Mouse (Mus musculus): ENCODE results near the gene Fndc11.

The Fndc11 gene

DNA sequence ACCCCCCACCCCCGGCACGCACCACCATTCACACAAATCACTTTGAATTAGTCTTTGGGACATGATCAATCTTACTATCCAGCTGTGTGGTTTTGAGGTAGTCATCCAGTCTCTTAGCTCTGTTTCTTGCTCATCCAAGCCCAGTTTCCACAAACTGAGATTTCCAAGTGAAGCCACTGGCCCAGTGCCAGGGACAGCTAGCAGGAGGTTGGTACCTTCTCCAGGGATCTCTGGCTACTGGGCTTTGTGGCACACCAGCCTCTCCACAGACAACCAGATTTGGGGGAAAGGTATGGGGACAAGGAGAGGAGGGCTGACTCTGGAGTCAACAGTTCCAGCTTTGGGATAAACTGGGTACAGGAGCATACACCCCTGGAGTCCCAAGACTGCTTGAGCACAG is 548 bp downstream of the Fndc11 start:
- no peak for DNase-seq

DNA sequence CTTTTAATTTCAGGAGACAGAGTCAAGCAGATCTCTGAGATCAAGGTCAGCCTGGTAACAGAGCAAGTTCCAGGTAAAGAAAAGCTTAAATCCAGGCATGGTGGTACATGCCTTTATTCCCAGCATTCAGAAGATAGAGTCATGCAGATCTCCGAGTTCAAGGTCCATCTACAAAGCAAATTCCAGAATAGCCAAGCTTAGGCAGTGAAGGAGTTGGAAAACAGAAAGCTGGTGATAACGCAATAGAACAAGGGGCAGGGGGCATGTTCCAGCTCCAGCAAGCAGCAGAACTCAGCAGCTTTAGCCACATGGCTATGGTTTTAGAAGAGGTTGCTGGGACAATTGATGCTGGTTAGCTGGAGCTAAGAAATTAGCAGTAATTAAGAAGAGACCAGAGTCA is 5.2 kb downstream of the Fndc11 start:
- DNase-seq, result no peak

DNA sequence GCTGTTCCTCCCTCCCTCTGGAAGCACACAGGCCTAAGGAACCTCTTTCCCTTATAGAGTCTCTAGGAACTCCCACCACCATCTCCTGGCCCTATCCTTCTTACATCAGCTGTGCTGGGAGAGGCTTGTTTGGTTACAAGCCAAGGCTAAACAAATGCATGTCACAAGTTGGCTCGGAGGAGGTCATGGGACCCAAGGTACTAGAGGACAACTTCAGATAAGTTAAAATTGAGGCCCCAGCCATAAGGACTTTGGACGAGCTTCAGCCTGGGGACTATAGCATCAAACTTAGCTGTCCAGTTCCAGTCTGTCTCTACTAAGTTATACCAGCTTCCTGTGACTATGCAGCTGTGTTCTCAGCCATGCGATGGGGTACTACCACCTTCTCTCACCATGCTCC is 7.3 kb downstream of the Fndc11 start:
- DNase-seq, result no peak

DNA sequence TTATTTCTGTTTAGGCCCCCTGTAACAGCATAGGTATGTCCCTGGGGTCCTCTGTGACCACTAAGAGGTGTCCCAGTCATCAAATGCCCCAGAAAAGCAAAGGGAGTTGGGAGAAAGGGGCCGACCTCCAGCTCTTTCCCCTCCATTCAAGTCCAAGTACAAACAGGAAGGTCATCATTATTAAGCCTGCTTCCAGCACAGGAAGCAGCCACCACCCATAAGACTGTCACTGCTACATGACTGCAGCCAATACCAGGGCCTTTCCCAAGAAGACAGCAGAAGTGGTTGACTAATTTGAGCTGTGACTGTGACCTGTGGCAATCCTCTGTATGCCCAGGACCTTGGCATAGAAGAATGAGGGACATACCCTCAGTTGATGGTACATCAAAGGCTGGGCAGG is 8.5 kb downstream of the Fndc11 start:
- no peak for DNase-seq

DNA sequence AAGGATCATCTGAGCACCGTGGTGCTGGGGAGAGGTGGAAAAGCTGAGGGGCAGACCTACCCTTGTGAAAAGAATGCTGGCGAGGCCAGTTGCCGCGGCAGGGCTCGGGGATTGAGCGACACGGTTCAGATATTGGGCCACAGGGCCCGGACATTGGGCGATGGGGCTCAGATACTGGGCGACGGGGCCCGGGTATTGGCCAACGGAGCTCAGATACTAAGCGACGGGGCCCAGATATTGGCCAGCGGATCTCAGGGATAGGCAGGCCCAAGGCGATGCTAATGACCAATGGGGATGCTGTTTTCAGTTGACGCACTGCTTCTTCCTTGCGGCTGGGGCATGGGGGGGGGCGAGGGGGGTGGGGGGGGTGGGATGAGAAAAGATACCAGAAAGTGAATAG is 11.4 kb downstream of the Fndc11 start:
- no peak for DNase-seq

DNA sequence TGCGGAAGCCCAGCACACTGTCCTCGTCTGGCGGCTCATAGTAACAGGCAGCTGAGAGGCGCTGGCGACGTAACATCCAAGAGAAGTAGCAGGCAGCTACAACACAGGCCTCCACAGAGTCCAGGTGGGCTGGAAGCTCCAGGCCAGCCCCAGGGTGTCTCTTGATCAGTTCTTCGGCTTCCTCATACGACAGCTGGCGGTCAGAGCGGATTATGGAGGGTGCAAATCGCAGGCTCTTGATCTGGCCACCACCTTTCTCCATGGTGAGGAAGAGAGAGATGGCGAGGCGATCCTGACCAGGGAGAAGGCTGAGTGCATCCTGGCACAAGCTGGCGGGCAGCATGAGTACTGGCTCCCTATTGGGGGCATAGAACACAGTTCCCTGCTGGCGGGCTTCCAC is 13.6 kb downstream of the Fndc11 start:
- DNase-seq, result no peak

DNA sequence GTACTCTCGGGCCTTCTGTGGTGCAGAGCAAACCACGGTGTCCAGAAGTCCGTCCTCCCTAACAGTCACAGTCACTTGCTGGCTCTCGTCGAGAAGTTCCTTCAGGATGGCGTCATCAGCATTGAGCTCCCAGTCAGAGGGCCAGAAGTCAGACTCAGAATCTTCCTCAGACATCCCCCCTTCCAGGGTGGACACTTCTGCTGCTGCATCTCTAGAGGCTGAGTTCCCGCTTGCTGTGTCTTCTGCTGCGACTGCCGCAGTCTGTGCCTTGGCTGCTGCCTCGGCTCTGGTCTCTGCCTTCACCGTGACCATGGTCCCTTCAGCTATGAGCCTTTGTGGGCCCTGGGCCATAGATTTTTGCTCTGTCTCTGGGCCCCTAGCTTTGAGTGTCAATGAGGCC is 14.9 kb downstream of the Fndc11 start:
- no peak for DNase-seq

DNA sequence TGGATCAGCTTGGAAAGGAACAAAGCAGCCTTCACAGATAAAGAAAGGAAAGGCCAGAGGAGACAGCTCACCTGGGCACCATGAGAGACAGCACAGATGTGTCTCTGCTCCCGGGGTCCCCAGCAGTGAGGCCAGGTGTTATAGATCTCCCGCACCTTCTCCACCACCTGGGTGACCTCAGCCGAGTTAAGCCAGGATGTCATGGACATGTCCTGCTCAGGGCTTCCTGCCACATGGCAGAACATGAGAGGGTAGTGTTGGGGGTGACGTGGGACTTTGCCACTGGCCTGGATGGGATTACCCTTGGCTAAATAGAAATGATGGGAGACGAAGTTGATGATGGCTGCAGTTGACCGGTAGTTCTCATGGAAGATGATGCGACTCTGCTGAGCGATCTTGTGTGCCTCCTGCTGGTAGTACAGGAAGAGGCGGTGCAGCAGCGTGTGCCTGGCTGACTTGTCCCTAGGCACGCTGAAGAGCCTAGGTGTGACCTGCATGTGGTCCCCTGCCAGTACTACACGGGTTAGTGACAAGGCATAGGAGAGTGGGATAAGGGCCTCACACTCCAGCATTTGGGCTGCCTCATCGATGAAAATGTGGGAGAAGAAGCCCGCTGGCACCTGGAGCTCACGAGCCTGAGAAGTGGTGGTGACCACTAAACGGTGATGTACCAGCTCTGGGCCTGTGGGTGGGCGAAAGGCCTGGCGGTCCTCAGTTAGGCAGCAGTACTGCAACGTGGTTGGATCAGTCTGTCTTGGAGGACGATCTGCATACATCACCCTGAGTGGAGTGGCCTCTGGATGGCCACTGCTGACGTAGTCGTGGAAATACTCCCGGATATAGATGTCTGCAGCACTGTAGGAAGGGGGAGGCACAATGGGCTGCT is 16.1 kb downstream of the Fndc11 start:
- DNase-seq, result no peak

DNA sequence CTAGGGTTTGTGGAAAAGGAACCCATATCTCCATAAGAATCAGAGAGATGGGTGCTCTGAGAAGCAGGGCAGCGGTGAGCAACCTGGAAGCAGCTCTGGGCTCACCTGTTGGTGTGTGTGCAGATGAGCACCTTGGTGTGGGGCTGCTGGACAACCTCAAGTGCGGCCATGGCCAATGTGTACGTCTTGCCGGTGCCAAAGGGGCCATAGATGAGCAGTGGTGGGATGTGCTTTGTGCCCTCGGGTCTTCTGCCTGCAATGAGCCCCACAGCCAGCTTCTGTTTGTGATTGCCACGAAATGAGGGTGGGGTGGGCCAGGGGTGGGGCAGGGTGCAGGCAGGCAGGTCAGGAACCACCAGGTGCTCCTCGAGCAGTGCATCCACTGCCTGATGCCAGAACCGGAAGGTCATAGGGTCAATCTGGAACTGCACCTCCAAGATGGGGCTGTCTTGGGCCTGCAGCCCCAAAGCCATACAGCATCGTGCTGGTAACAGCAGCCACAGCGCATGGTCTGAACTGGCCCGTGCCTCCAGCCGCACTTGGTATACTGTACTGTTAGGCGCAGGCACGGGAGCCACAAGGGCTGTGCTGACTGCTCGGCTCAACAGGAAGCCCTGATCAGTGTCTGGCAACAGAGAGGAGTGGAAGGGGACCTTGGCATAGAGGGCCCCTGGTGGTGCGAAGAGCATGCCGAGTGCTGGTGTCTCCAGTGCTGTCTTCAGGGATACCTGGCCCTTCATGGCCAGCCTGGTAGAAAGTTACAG is 17.6 kb downstream of the Fndc11 start:
- DNase-seq, result no peak

DNA sequence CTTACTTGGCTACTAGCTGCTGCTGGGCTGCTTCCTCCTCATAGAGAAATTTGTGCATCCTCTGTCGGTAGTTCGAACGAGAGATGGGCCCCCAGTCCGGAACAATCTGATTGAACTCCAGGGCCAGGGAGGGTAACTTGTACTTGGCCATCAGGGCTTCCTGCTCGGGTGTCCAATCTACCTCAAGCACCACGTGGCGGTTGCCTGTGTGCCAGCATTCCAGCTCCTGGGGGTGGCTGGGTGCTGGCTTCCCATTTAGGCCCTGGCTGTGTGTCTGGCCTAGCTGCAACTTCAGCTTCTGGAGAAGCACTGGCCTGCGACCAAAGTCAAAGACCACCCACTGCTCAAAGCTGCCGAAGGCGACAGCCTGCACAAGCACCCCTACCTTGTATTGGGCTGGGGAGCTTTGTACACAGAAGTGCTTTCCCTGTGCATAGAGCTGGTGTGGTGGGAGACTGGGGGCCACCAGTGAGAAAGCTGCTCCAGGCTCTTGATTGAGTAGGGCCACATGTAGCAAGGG is 18.3 kb downstream of the Fndc11 start:
- no peak for DNase-seq

DNA sequence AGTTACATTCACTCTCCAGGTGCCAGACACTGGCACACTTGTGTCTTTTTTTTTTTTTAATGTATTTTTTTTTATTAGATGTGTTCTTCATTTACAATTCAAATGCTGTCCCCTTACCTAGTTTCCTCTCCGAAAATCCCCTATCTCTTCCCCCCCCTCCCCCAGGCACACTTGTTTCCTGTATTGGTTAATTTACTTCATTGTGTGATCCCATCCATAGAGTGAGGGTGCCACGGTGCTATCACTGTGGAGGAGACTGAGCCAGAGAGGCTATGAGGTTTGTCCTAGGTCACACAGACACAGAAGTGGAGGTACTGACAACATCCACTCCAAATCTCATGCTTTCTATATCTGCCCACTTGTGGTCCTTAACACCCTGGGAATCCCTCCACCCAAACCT is 19.0 kb downstream of the Fndc11 start:
- no peak for DNase-seq

DNA sequence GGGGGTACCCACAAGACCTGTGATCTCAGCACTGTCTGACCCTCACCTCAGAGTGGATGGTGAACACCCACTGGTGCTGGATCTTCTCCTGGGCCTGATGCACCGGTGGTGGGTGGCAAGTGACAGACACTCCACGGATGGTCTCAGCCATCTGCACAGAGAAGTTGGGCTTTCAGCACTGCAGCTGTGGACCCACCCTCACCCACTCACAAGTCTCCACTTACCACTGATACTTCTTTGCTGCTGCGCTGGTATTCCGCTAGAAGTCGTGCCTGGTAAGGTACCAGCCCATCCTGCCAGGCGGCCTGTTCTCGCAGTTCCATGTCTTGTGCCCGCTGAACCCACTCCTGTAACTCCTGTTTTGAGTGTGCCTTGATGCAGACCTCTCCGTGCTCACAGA is 19.4 kb downstream of the Fndc11 start:
- no peak for DNase-seq

DNA sequence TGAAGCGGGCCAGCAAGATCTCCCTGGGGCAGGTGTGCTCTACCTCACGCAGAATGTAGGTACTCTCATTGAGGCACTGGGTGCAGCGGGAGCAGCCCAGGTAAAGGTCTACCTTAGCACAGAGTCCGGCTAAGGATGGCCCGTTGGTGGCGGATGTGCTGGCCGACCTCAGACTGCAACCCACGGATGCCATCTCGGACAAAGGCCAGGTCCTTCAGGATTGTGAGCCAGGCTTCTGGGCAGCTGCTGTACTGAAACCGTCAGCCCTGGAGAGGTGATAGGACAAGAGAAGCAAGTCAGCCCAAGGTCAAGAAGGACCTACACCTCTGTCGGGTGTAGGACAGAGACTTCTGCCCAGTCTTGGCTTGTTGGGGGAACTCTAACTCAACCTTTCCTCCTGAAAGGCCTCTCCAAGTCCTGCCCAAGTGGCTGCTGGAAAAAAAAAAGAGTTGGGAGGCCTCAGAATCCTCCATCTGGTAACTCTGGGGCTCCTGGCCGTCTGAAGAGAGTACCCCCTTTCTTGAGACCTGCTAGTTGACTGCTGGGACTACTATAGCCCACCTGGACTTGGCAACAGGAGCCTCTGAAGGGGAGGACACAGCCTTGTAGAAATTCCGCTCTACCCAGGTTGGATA is 21.1 kb downstream of the Fndc11 start:
- DNase-seq, result no peak

DNA sequence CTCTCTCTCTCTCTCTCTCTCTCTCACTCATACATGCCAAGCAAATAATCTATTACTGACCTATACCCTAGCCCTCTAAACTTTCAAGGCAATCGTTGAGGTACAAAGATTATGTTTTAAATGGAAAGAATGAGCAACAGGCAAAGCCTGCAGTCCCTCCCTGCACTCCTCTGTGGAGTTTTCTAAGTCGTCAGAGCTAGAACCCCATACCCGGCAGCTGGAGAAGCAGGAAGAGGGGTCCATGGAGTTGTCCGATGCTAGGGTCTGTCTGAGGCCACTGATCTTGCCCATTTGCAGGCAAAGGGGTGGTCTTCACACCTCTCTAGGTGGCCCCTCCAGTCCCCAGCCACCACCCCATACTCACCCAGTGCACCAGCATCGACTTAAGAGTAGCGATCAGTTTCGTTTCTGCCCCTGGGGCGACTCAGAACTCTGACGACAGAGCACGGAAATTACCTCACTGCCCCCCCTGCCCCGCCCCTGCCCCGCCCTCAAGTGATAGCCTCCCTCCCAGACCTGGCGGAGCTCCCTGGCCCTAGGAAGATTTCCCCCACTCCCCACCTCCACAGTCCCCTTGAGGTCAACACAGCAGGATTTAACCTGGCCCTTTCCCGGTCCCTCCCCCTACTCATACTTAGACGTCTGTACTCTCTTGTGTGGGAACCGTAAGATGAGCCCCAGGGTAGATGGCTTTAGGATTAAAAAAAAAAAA is 21.9 kb downstream of the Fndc11 start, which contains the start of gene Helz2:
Helz2 (minus strand) TSS at position 426 of the 712 bp plus-strand sequence.
- no peak for DNase-seq

DNA sequence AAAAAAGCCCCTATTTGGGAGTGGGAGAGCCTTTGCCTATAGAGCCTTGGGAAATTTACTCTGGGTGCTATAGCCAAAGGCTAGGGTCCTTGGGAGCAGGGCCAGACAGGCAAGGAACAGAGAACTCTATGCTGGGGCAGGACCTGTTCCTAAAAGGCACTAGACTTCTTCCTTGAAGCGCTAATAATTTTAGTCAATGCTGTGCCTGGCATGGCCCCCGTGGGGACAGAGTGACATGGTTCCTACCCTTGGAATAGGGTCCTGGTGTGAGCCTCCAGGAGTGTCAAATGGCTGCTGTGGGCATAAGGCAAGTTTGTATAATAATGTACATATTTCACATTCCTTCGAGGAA is 22.5 kb downstream of the Fndc11 start:
- DNase-seq, result no peak

DNA sequence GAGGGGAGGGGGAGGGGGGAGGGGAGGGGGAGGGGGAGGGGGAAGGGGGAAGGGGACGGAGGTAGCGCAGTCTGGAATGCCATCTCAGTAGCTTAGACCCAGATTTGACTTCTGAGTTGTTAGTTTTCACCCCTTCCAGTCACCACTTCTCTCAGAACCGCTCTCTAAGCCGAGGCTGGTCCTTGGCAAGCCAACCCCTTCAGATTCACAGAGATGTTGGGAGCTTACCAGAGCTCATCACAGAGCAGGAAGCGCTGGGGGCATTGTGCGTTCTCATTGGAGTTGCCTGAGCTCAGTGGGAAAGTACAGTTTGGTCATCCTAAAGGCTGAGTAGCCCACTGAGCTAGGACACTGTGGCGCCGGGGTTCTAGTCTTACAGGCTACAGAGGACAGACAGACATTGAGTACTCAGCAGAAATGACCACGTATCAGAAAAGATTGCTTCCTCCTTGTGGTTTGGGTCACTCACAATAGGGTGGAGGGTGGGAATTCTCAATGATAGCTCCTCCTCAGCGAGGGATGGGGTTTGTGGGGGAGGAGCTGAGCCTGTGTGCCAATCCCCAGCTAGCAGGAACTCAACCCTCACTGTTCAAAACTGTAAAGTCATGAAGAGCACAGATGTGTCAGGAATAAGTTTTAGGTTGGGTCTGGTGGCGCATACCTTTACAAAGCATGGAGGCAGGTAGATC is 24.0 kb downstream of the Fndc11 start:
- DNase-seq, result no peak

DNA sequence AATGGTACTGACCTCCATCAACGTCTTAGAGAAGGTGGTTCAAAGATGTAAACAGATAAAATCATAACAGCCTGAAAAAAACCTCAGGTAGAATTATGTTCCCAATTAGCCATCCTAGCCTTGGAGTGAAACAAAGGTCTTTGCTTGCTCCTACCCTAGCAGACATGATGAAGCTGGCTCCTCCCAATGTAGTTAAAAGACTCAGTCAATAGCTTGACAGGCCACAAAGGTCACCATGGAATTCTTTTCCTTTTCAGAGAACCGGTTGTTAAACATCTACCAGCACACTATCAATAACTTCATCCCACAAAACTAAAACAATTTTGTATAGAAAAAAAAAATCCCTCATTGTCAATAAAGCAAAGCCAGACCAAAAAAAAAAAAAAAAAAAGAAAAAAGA is 25.2 kb downstream of the Fndc11 start:
- no peak for DNase-seq

DNA sequence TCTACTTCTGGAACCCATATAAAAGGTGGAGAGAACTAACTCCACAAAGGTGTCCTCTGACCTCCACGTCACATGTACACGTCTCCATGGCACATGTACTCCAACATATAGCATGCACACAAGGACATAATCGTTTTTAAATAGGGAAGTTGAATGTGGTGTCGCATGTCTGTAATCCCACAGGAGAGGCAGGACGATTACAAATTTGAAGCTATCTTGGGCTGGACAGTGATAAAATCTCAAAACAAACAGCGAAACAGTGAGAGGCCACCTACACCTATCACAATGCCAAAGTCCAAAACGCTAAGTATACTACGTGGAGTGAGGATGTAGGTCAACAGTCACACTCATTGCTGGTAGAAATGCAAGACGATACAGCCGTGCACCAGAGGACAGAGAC is 29.4 kb downstream of the Fndc11 start:
- DNase-seq, result no peak

DNA sequence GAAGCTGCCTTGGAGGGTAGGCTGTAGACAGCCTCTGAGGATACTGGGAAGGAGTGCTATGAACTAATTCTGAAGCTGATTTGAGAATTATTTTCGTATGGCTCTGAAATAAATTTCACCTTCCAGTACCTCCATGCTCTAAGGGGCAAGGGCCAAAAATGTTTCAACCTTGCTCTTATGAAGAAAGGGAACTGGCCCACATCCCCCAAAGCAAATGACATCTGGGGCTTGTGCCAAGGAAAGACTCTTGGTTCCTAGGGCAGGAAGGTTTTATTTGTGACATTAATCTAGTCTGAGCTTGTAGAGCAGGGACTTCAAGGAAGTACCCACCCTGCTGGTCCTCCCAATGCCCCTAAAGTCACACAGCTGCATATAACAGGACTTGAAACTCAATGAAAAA is 32.0 kb downstream of the Fndc11 start:
- no peak for DNase-seq

DNA sequence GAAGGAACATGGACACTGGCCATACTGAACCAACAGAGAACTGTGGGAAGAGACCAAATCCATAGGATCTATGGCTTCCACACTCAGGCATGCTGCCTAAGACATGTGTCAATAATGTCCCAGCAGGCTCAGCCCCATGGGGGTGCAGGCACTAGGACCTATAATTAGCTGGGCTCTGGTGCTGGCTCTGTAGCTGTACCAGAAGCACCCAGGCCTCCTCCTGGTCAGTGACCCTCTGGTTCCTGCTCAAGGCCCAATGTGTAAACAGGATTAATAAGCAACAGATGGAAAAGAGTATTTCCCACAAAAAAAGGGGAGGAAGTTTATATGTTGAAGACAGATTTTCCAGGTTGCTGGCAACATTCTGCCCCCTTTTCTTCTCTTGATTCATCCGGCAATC is 33.4 kb downstream of the Fndc11 start:
- DNase-seq, result no peak

DNA sequence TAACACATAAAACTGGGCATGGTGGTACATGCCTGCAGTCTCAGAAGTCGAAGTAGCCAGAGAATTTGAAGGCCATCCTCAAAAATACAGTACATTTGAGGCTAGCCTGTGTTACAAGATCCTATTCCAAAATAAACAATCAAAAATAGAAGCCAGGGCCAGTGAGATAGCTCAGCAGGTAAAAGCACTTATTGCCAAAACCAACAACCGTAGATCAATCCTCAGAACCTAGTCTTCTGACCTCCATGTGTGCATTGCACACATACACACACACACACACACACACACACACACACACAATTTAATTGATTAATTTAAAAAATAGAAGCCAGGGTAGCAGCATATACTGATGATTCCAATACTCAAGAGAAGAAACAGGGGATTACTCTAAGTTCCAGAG is 47.0 kb downstream of the Fndc11 start:
- DNase-seq, result no peak

DNA sequence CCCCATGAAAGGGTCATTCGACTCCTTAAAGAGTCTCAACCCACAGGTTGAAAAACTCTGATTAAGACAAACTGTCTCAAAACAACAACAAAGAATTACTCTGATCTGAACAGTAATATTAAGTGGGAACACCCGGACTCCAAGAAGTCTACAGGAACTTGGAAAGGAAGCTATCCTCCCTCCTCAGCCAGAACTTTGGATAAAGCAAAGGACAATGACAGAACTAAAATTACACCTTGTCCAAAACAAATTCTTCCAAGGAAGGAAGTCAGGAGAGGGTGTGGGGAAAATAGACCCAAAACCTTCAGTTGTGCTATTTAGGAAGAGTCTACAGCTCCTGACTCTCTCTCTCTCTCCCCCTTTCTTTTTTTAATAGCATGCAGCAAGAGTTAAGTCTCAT is 52.3 kb downstream of the Fndc11 start:
- DNase-seq, result no peak

Data from right cerebral cortex, postnatal 25 days (tissue).